Mouse (Mus musculus) natural killer cell, adult 2 months (primary cell): ENCODE measurements around the gene Pfkfb1.

Experiments
- DNase-seq, 2 experiments: peaks; one replicate each; pipeline ENCODE4 v3.0.0; 2022; ENCODE audit warnings: low spot score in 2 of 2

Gene Pfkfb1

DNA sequence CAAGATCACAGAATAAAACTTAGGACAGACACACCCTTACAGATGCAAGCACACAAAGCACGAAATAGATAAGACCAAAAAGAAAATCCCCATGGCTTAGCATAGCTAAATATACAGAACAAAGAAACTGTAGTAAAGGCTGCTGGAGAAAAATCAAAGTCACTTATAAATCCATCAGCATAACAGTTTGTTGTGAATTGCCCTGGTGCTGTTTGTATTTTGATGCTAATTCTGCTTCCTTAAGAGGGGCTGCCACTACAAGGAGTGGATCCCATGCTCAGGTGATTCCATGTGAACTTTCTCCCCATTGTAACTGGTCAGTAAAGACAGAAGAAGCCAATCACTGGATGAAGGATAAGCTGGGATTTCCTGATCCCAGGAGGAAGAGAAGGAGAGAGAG lies 89.5 kb downstream of the Pfkfb1 start:
- DNase-seq: no peak
